Mouse (Mus musculus): ENCODE data around the gene Rad51ap1. TPM values are rescaled to one million over a fixed set of nuclear protein-coding genes. Genes with fewer than 3 reads are reported as not detected.

Rad51ap1 gene
- 11.0 and 14.4 TPM in 2 replicates for polyA plus RNA-seq (2015; fragmentation: Nextera tagmentation; extraction: Ambion mirVana)

GRCm38 (mm10) chr6:126939487-126940171 is at the start of gene Rad51ap1, which contains the start of gene D6Wsu163e:
TSS of gene Rad51ap1 (minus strand) at chr6:126939587.
TSS of gene D6Wsu163e (plus strand) at chr6:126939962.

GRCm38 (mm10) chr6:126921111-126921881 is 18.1 kb downstream of the Rad51ap1 start, which contains the start of gene Dyrk4:
TSS of gene Dyrk4 (minus strand) at chr6:126921839.

Other genes starting within 250 kb of the Rad51ap1 start
- gene Kcna6, start 198.9 kb downstream of the Rad51ap1 start, polyA plus RNA-seq (2015; fragmentation: Nextera tagmentation; extraction: Ambion mirVana) = 0.77 and 0.94 TPM in 2 replicates
- gene Ndufa9, start 90.5 kb downstream of the Rad51ap1 start, polyA plus RNA-seq (2015; fragmentation: Nextera tagmentation; extraction: Ambion mirVana) = 186 and 208 TPM in 2 replicates
- not detected in 2 replicates for gene Akap3, start 86.5 kb downstream of the Rad51ap1 start, polyA plus RNA-seq (2015; fragmentation: Nextera tagmentation; extraction: Ambion mirVana)
- gene Dyrk4, start 17.7 kb downstream of the Rad51ap1 start, polyA plus RNA-seq (2015; fragmentation: Nextera tagmentation; extraction: Ambion mirVana) = not detected in 2 replicates
- gene D6Wsu163e, start 375 bp upstream of the Rad51ap1 start, polyA plus RNA-seq (2015; fragmentation: Nextera tagmentation; extraction: Ambion mirVana) = 14.1 and 14.4 TPM in 2 replicates
- gene Fgf6, start 76.0 kb upstream of the Rad51ap1 start, polyA plus RNA-seq (2015; fragmentation: Nextera tagmentation; extraction: Ambion mirVana) = not detected in 2 replicates
- gene Fgf23, start 133.3 kb upstream of the Rad51ap1 start, polyA plus RNA-seq (2015; fragmentation: Nextera tagmentation; extraction: Ambion mirVana) = not detected in 2 replicates
- 3.1 and 5.1 TPM in 2 replicates for gene Tigar, start 170.0 kb upstream of the Rad51ap1 start, polyA plus RNA-seq (2015; fragmentation: Nextera tagmentation; extraction: Ambion mirVana)
- gene Ccnd2, start 212.6 kb upstream of the Rad51ap1 start, polyA plus RNA-seq (2015; fragmentation: Nextera tagmentation; extraction: Ambion mirVana) = 557 and 654 TPM in 2 replicates